Mouse (Mus musculus) liver, postnatal 0 days (tissue): Measurements from ENCODE around the gene Pycr2.

Experiments
- CTCF ChIP-seq: sonication (generic); IDR thresholded peaks from 2 replicates; pipeline ENCODE4 v1.5.1; 2016; ENCODE audit warnings: antibody characterized with exemption, low read depth
- EP300 ChIP-seq: IDR thresholded peaks from 2 replicates; pipeline ENCODE4 v1.6.1; 2016; ENCODE audit warnings: antibody characterized with exemption, low read depth, mild to moderate bottlenecking

- no peak for TF ChIP-seq CTCF
- no peak for TF ChIP-seq EP300
Observed at GRCm38 (mm10) chr1:180941726-180942125, 37.6 kb downstream of the Pycr2 start.
